Mouse (Mus musculus) lung, postnatal 10 days (tissue): ENCODE measurements around the gene Rdh5.
A peak's percentile ranks its signal among the peaks of the same experiment; 100 is the strongest.

Experiments used
- DNase-seq: peaks from one replicate; pipeline ENCODE4 v3.0.0; 2021

The Rdh5 gene

DNA sequence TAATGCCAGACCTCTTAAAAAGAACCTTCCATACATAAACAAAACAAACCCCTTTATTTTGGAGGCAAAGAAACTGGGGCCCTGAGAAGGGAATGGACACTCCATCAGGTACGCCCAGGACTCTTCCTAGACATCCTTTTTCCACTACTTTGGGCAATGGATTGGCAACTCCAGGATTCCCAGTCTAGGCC, at the start of gene Rdh5:
Gene Rdh5 (minus strand): TSS at position 67 of the 191 bp plus-strand sequence.
- DNase-seq: no peak

DNA sequence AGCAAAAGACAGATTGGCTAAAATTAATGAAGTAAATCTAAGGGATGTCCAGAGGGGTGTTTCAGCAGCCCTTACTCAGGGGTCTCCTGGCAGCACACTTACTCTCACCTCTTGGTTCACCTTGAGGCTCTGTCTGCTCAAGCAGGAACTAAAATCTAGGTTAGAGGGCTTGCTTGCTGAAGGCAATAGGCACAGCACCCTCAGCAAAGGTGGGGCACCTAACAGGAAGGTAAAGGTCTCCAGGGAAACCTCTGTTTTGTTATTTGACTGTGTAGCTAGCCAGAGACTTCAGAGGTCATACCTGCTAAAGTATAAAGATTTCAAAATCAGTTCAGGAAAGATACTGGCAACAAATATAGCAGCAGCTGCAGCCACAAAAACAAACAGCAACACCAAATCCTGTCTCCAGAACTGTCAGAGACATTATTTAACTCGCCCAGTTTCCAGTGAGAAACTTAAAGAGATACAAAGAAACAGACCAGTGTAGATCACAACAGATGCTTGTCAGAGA, 48.1 kb upstream of the Rdh5 start:
- no peak for DNase-seq

DNA sequence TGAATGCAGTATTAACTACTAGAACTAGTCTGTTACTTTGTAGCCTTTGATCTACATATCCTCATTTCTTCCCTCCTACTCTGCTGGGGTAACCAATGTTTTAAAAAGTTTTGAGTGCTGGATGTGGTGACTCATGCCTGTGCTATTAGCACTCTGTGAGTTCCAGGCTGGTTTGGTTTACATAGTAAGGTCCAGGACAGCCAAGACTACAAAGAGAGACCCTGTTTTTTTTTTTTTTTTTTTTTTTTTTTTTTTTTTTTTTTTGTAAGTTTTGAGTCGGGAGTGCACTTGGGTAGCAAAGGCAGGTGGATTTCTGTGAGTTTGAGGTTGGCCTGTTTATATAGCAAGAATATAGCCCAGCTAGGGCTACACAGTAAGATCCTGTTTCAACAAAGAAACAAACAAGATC, 45.7 kb upstream of the Rdh5 start:
- peak; percentile 33 for DNase-seq

DNA sequence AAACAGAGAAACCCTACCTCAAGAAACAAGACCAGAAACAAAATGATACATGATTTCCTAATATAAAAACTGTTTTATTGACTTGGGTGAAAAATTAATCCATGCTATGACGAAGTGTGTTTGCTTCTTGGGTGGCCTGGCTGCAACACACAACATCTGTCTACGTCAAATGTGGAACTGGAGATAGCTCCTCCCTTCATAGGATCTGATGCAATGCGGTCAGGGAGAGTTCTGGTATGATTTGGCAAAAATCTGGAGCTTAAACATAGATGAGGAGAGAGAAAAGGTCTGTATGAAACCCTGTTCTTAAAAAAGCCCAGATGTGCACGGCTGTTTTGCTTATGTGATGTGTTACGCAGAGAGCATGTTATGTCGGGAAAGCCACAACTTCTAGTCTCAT, 43.2 kb upstream of the Rdh5 start:
- DNase-seq: no peak

GRCm38 (mm10) chr10:128964961-128965360, 42.3 kb upstream of the Rdh5 start:
- DNase-seq: no peak

DNA sequence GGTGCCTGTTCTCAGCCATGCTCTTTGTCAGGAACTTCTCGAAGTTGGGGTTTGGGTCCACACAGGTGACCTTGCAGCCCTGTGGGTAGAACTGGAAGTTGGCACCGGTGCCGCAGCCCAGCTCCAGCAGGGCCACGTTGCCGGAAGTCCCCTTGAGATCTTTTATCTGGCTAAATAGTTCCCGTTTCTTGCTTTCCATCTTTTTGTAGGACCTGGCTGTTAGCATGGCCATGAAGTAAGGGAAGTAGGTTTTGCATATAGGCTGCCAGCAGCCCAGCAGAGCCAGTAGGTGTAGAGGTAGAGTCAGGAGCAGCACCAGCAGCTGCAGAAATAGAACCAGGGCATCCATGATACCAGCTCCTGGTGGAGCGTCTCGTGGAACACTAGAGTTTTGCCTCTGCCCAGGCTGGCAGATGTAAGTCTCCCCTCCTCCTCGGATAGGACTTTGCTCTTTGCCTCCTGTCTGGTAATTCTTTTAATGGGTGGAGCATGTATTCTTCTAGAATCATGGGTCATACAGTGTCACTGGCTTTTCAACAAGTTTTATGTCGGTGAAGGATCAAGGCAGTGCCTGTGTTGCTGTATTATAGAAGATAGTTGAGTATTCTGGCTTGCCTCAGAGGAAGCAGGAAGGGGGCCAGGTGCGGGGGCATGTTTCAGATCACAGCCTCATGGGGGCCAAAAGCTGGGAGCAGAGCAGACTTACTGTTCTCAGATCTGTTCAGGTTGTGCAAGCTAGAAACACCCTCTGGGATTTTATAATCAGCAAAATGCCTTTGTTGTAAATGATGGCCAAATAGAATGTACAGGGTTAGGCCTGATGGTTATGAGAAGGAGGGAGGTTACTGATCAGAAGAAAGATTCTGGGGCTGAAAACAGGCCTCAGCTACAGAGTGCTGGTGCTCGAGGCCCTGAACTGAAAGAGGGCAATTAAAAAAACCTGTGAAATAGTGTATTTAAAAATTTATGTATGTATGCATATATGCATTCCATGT, 38.2 kb upstream of the Rdh5 start, which contains the start of gene Mettl7b:
Gene Mettl7b (minus strand): TSS at position 399 of the 995 bp plus-strand sequence.
- DNase-seq: no peak

DNA sequence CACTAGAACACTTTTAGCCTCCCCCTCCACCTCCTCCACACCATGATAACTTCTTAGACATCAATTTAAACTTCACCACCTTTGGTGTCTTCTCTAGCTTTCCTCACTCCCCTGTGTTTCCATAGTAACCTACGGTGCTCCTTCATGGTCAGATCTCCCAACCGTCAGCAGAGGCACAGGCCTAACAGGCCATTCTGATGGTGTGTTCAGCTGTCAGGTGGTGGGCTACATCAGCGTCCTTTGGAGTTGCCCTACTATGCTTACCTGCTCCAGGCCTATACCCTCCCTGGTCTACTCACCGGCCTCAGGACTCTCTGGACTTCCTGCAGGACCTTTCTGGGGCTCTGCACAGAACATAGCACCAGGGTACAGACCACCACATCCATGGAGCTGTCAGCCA, 37.5 kb upstream of the Rdh5 start:
- no peak for DNase-seq

DNA sequence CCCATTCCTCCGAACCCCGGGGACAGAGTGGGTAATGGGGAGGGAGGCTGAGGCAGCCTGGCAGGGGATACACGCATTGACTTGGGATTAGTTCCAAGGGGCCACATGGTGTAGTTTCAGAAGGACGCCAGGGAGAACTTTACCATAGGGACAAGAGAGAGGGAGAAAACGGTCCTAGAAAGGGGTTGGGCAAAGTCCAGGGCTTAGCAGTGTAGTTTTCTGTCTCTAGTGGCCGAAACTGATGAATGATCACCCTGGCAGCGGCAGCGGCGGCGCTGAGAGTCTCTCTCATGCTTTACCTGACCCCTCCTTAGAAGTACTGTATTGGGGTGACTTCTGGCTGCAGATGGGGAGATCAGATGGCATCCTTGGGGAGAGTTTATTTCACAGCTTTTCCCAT, 35.7 kb upstream of the Rdh5 start:
- DNase-seq: no peak

- DNase-seq: no peak
Observed at GRCm38 (mm10) chr10:128950208-128950887, 27.7 kb upstream of the Rdh5 start.

DNA sequence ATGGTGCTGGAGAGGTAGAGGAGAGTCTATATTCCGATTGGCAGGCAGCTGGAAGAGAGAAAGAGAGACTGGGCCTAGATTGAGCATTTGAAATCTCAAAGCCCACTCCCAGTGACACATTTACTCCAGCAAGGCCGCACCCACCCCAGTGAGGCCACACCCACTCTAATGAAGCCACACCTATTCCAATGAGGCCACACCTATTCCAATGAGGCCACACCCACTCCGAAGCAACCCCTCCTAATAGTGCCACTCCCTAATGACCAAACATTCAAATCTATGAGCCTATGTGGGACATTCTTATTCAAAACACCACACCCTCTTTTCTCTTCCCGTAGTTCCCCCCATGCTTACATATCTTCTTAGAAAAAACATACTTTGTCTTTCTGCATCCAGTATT, 24.8 kb upstream of the Rdh5 start:
- DNase-seq: no peak

GRCm38 (mm10) chr10:128945675-128946074, 23.0 kb upstream of the Rdh5 start:
- peak; percentile 56 for DNase-seq

DNA sequence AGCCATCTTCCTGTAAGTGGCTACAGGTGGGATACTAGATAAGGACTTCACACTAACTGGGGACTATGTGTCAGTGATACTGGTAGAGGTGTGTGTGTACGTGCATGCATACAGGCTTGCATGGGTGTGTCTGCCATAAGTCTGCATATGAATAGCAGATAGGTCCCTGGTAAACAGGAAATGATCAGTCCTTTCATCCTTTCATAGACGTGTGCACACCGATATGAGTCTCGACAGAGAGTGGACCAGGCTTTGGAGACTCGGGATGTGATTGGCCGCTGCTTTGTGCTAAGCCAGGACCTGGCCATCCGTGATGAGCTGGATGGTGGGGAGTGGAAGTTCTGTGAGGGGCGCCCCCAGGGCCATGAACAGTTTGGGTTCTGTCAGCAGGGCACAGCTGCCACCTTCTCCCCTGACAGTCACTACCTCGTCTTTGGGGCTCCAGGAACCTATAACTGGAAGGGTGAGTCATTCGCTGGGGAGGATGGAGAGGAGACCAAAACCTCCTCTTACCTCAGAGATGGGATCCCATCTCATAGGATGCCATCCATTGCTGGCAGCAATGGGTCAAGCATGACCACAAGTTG, 17.9 kb upstream of the Rdh5 start:
- DNase-seq: no peak

DNA sequence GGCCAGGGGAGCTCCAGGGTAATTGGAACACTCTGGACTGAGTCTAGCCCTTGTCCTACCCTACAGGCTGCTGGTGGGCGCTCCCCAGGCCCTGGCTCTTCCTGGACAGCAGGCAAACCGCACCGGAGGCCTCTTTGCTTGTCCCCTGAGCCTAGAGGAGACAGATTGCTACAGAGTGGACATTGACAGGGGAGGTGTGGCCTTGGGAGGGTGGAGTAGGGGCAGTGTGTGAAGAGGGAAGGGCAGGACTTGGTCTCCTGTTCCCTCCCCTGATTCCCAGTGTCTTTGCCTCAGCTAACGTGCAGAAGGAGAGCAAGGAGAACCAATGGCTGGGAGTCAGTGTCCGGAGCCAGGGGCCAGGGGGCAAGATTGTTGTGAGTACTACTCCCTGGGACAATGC, 16.3 kb upstream of the Rdh5 start:
- DNase-seq: peak; percentile 18

- peak; percentile 69 for DNase-seq
Observed at GRCm38 (mm10) chr10:128938457-128938856, 15.8 kb upstream of the Rdh5 start.

GRCm38 (mm10) chr10:128937756-128938390, 15.2 kb upstream of the Rdh5 start:
- no peak for DNase-seq

DNA sequence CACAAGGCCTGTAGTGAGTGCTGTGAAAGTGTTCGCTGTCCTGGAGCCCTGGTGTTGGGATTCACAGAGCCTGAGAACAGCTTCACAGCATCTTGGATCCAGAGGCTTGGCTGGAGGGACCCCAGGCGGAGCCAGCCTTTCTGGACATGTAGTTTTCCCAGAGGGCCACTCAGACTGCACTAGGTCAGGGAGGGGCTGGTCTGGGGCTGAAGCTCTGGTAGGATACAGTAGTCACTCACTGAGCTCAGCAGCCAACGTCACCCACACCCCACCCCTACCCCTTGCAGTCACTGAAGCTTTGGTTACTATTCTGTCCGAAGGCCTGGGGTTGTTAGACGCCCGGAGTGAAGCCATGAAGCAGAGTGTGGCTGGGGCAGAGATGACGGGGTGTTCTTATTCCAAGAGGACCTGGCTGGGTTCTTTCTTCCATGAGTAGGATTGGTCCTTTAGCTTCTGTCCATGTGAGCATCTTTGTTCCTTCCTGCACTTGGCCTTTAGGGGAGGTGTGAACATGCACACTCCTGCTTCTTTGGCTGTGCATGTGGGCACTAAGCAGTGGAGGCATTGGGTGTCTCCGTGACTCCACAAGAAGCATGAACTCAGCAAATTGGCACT, 13.2 kb upstream of the Rdh5 start:
- DNase-seq: no peak

DNA sequence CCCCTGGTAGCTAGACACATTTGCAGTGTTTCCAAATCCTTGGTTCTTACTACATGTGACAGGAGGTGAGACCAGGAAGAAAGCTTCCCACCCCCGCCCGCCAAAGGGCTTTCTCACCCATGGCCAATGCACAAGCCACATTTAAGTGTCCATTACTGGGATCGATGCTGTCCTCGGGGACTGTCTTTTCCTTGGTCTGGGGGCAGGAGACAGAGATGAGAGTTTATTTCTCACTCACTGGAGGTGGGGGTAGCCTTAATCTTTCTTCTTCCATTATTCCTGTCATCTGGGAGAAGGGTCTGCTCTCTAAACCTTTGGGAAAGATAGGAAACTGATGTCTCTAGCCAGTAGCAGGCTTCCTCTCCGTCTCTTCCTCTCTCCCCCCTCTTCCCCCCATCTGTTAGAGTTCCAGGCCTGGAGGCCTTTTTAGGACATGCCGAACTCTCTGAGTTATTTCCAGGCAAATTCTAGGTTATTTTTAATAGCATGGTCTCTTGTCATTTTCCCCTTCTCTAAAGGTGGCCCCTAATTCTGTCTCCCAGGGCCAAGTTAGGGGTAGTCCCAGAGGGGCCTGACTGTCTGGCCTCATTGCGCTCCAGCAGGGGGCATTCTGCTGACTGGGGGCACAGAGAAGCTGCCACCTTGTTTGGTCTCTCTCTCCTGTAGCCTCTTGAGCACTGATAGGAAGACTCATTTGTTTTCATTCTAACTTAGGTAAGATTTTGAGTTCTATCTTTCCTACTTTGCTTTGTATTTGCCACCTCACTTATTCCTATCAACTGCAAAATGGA, 12.5 kb upstream of the Rdh5 start:
- DNase-seq: no peak

- no peak for DNase-seq
Observed at GRCm38 (mm10) chr10:128933976-128934721, 11.5 kb upstream of the Rdh5 start.

DNA sequence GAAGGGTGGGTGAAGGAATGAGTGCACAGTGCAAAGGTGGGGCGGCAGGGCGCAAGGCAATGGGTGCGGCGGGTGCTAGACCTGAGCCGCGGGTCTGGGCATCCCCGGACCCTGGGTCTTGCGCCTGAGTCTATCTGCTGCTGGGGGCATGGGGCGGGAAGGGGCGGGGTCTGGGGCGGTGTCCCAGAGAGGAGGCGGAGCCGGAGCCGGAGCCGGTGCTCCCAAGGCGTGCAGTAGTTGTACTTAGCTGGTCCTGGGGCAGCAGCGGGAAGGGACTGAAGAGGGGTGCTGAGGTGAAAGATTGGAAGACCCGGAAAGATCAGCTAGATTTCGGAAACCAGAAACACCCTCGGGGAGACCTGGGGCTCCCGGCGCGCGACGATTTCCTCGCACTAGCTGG, 10.9 kb upstream of the Rdh5 start, which contains the start of gene Itga7:
Gene Itga7 (plus strand): TSS at position 245 of the 400 bp plus-strand sequence.
- no peak for DNase-seq

GRCm38 (mm10) chr10:128931441-128931840, 8.8 kb upstream of the Rdh5 start:
- DNase-seq: no peak
